In the genomic region with DNA sequence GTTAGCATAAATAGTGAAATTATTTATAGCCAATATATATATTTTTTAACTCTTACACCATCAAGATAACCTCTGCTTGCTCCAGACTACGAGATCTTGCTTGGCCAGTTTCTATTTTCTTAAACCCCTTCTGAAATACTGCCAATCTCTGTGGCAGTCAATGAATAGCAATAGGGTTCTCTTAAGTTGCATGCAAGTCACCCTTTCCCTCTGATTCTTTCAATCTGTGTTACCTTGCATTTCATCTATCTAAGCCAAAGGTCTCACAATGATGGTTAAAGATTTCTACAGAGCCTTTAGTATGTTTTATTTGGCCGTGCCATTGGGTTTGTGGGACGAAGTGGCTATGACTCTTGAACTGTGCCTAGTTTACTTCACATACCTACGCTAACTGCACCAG, we compare ENCODE assay signal across 24 mouse cellular contexts. TPM values are rescaled to one million over a fixed set of nuclear protein-coding genes. Genes with fewer than 3 reads are reported as not detected.
"Had no signal": no experiment of that assay in that cellular context is flagged by ENCODE, and none has a peak within 500 bp of the region (broad histone marks: within the 10 kb centered on the region; RNA-seq: fewer than 3 reads in every experiment).

No protein-coding gene starts in this region.

- H3K4me3 ChIP-seq: neural tube, embryonic 12.5 days; neural tube, embryonic 13.5 days; neural tube, embryonic 15.5 days; stomach, embryonic 15.5 days had no signal

- H3K36me3 ChIP-seq: neural tube, embryonic 12.5 days; neural tube, embryonic 13.5 days; neural tube, embryonic 15.5 days; stomach, embryonic 15.5 days had no signal

- DNase-seq: retina, postnatal 1 day; right cerebral cortex, adult 18-20 months; right cerebral cortex, postnatal 14 days; right cerebral cortex, postnatal 25 days; right cerebral cortex, postnatal 4 days; spleen, adult 18-20 months; thymus, adult 18-20 months; thymus, postnatal 14 days; thymus, postnatal 25 days; thymus, postnatal 36 days; thymus, postnatal 4 days had no signal

- H3K27me3 ChIP-seq: neural tube, embryonic 12.5 days; neural tube, embryonic 13.5 days; neural tube, embryonic 15.5 days; stomach, embryonic 15.5 days had no signal

- H3K27ac ChIP-seq: neural tube, embryonic 12.5 days; neural tube, embryonic 13.5 days; neural tube, embryonic 15.5 days; stomach, embryonic 15.5 days; stomach, postnatal 0 days had no signal

- H3K4me1 ChIP-seq: neural tube, embryonic 12.5 days; neural tube, embryonic 13.5 days; neural tube, embryonic 15.5 days; stomach, embryonic 15.5 days had no signal

- H3K9ac ChIP-seq: neural tube, embryonic 12.5 days; neural tube, embryonic 13.5 days; neural tube, embryonic 15.5 days; stomach, embryonic 15.5 days had no signal

RNA-seq across cellular contexts. Expression of gene Gm6657, which starts 19.4 kb away (rescaled TPM):
- total RNA-seq: neutrophil, adult 5-6 weeks had no signal
- polyA plus RNA-seq: neural tube, embryonic 11.5 days; neural tube, embryonic 12.5 days; neural tube, embryonic 13.5 days; neural tube, embryonic 14.5 days; neural tube, embryonic 15.5 days; small intestine, adult 2 months; spleen, adult 2 months; stomach, embryonic 14.5 days; stomach, embryonic 15.5 days; stomach, embryonic 16.5 days; stomach, postnatal 0 days; thymus, postnatal 0 days had no signal
